Mouse (Mus musculus) hematopoietic stem cell, adult 5-6 weeks (primary cell): ENCODE measurements around the gene Dcpp3. TPM values are rescaled to one million over a fixed set of nuclear protein-coding genes. Genes with fewer than 3 reads are reported as not detected.

Source experiments
- ATAC-seq, 2 experiments: fragments of 125-278 bp in 1 of 2; replicated peaks in 1 of 2; 2 replicates each; pipeline ENCODE4 v1.8.0; 2016 to 2017; ENCODE audit warnings: inconsistent platforms in 2 of 2, mild to moderate bottlenecking in 2 of 2, moderate number of reproducible peaks in 2 of 2, low read depth in 1 of 2, moderate TSS enrichment in 1 of 2; ENCODE audit not compliant: low FRiP score in 2 of 2, poor library complexity in 2 of 2, severe bottlenecking in 2 of 2, insufficient read depth in 1 of 2, low TSS enrichment in 1 of 2
- total RNA-seq: library from RNA; stranded (forward); fragments of 172-1452, 232-1000 nt; gene quantifications from 2 replicates; pipeline ENCODE4 v1.2.3, GENCODE M21; 2017

Dcpp3 gene
- total RNA-seq, 1 experiment from 2014 or later, result not detected

GRCm38 (mm10) chr17:23965805-23966425 lies 48.7 kb downstream of the Dcpp3 start:
- ATAC-seq, result no peak

- peak; percentile 67 to 81 for ATAC-seq
These were observed 49.6 kb downstream of the Dcpp3 start for GRCm38 (mm10) chr17:23966658-23967401.

GRCm38 (mm10) chr17:23968780-23969179 lies 51.5 kb downstream of the Dcpp3 start:
- no peak for ATAC-seq

Other genes starting within 250 kb of the Dcpp3 start
- gene Hcfc1r1, start 243.9 kb upstream of the Dcpp3 start, total RNA-seq, result 32.0 and 33.6 TPM in 2 replicates
- 34.0 and 48.2 TPM in 2 replicates for gene Thoc6, start 243.6 kb upstream of the Dcpp3 start, total RNA-seq
- gene Tnfrsf12a, start 240.0 kb upstream of the Dcpp3 start, total RNA-seq, result 6.3 and 24.1 TPM in 2 replicates
- gene Cldn6, start 238.2 kb upstream of the Dcpp3 start, total RNA-seq, result not detected in 2 replicates
- gene Cldn9, start 233.4 kb upstream of the Dcpp3 start, total RNA-seq, result not detected in 2 replicates
- not detected in 2 replicates for gene 1520401A03Rik, start 194.7 kb upstream of the Dcpp3 start, total RNA-seq
- gene Pkmyt1, start 191.1 kb upstream of the Dcpp3 start, total RNA-seq, result 13.9 and 14.3 TPM in 2 replicates
- gene Paqr4, start 176.6 kb upstream of the Dcpp3 start, total RNA-seq, result 2.3 and 3.4 TPM in 2 replicates
- not detected in 2 replicates for gene Kremen2, start 171.6 kb upstream of the Dcpp3 start, total RNA-seq
- gene Flywch1, start 145.9 kb upstream of the Dcpp3 start, total RNA-seq, result 26.3 and 33.2 TPM in 2 replicates
- 6.3 and 9.1 TPM in 2 replicates for gene Flywch2, start 131.4 kb upstream of the Dcpp3 start, total RNA-seq
- gene Srrm2, start 126.9 kb upstream of the Dcpp3 start, total RNA-seq, result 133 and 212 TPM in 2 replicates
- gene Elob, start 88.3 kb upstream of the Dcpp3 start, total RNA-seq, result 82.3 and 105 TPM in 2 replicates
- gene Prss33, start 81.4 kb upstream of the Dcpp3 start, total RNA-seq, result 0.65 TPM in 1 of 2 replicates, not detected in the other
- gene Prss32, start 73.6 kb upstream of the Dcpp3 start, total RNA-seq, result not detected in 2 replicates
- gene Prss41, start 73.3 kb upstream of the Dcpp3 start, total RNA-seq, result not detected in 2 replicates
- gene Prss21, start 49.4 kb upstream of the Dcpp3 start, total RNA-seq, result not detected in 2 replicates
- gene Dcpp1, start 36.6 kb upstream of the Dcpp3 start, total RNA-seq, result not detected in 2 replicates
- not detected in 2 replicates for gene Dcpp2, start 36.6 kb upstream of the Dcpp3 start, total RNA-seq
- not detected in 2 replicates for gene Sbp, start 24.2 kb downstream of the Dcpp3 start, total RNA-seq
- not detected in 2 replicates for gene Sbpl, start 37.8 kb downstream of the Dcpp3 start, total RNA-seq
- gene Prss30, start 63.1 kb downstream of the Dcpp3 start, total RNA-seq, result 0.69 TPM in 1 of 2 replicates, not detected in the other
- gene Prss22, start 80.6 kb downstream of the Dcpp3 start, total RNA-seq, result not detected in 2 replicates
- gene Prss27, start 120.7 kb downstream of the Dcpp3 start, total RNA-seq, result not detected in 2 replicates
- gene Kctd5, start 156.0 kb downstream of the Dcpp3 start, total RNA-seq, result 20.0 and 21.4 TPM in 2 replicates
- gene Pdpk1, start 233.5 kb downstream of the Dcpp3 start, total RNA-seq, result 42.8 and 49.0 TPM in 2 replicates
- 17.0 and 19.1 TPM in 2 replicates for gene Amdhd2, start 246.3 kb downstream of the Dcpp3 start, total RNA-seq